Mouse (Mus musculus) forebrain, embryonic 15.5 days (tissue): Measurements from ENCODE around the gene Ipo4. TPM values are rescaled to one million over a fixed set of nuclear protein-coding genes. Genes with fewer than 3 reads are reported as not detected.

ENCODE experiments used
- ATAC-seq: fragments of 200-750 bp; cut with Nextera tagmentation; replicated peaks from 2 replicates; pipeline ENCODE4 v1.8.0; 2017; ENCODE audit warnings: mild to moderate bottlenecking, moderate TSS enrichment, moderate library complexity
- H3K27ac ChIP-seq: fragments of 300-500 bp; sonication (generic); replicated peaks from 2 replicates; pipeline ENCODE4 v1.5.1; 2015; ENCODE audit warnings: mild to moderate bottlenecking, inconsistent platforms
- H3K27me3 ChIP-seq: fragments of 300-500 bp; sonication (generic); 2 replicates; pipeline ENCODE4 v1.6.1; 2015; ENCODE audit warnings: inconsistent platforms
- H3K36me3 ChIP-seq: fragments of 300-500 bp; sonication (generic); 2 replicates; pipeline ENCODE4 v1.6.1; 2015; ENCODE audit warnings: mild to moderate bottlenecking, inconsistent platforms
- H3K4me1 ChIP-seq: fragments of 300-500 bp; sonication (generic); 2 replicates; pipeline ENCODE4 v1.6.1; 2015; ENCODE audit warnings: inconsistent platforms
- H3K4me2 ChIP-seq: fragments of 300-500 bp; sonication (generic); replicated peaks from 2 replicates; pipeline ENCODE4 v1.6.1; 2015; ENCODE audit warnings: mild to moderate bottlenecking, inconsistent platforms
- H3K4me3 ChIP-seq: fragments of 300-500 bp; sonication (generic); 2 replicates; pipeline ENCODE4 v1.5.1; 2015; ENCODE audit warnings: mild to moderate bottlenecking, inconsistent platforms
- H3K9ac ChIP-seq: fragments of 300-500 bp; sonication (generic); replicated peaks from 2 replicates; pipeline ENCODE4 v1.6.1; 2015; ENCODE audit warnings: mild to moderate bottlenecking, inconsistent platforms
- H3K9me3 ChIP-seq: fragments of 300-500 bp; sonication (generic); 2 replicates; pipeline ENCODE4 v1.6.1; 2016; ENCODE audit warnings: inconsistent platforms
- WGBS: fragments of 180-500 bp; shearing (Covaris S2); methylation state at CpG from one replicate; pipeline ENCODE4 v1.1.7; 2015; ENCODE audit warnings: mixed read lengths; 5-methylcytosine and 5-hydroxymethylcytosine counted together
- polyA plus RNA-seq: library from polyadenylated mRNA; unstranded; fragments of >200 nt; fragmentation: Nextera tagmentation; extraction: Ambion mirVana; gene quantifications from 2 replicates; pipeline ENCODE4 v1.2.1, GENCODE M21; 2015

Ipo4 gene
- polyA plus RNA-seq, result 82.0 and 82.1 TPM in 2 replicates

GRCm38 (mm10) chr14:55635523-55636007 is at the start of gene Ipo4:
TSS of gene Ipo4 (minus strand) at chr14:55635957.
- Histone ChIP-seq H3K9ac (peak within 1 kb of the TSS; percentile 80), H3K27me3 (no peaks in the 10 kb centered on the region), H3K4me3 (peak within 1 kb of the TSS; percentile 77), H3K36me3 (peaks cover 67% of the 10 kb centered on the region), H3K9me3 (no peaks in the 10 kb centered on the region), H3K27ac (peak within 1 kb of the TSS; percentile 89), H3K4me1 (peaks cover 17% of the 10 kb centered on the region), H3K4me2 (peak within 1 kb of the TSS; percentile 91)
- 1% methylated on average over 33 of the region's 33 CpGs for WGBS
- ATAC-seq, result peak; percentile 93

DNA sequence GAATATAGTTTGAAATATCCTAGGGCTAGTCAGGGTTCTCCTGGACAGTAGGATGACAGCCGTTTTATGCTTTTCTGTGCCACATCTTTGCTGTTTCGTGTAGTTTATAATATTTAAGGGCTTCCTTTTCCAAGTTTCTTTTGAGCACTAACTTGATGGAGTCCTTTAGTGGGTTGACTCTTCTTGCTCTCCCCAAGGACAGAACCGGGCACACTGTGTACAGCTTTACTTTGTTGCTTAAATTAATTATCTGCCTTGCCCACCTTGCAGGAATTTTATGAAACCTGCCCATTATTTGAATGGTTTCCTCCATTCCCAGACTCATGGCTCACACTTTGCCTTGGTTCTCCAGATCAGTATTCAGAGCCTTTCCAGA is 46.3 kb upstream of the Ipo4 start:
- 6% methylated on average over 3 of the region's 3 CpGs for WGBS

DNA sequence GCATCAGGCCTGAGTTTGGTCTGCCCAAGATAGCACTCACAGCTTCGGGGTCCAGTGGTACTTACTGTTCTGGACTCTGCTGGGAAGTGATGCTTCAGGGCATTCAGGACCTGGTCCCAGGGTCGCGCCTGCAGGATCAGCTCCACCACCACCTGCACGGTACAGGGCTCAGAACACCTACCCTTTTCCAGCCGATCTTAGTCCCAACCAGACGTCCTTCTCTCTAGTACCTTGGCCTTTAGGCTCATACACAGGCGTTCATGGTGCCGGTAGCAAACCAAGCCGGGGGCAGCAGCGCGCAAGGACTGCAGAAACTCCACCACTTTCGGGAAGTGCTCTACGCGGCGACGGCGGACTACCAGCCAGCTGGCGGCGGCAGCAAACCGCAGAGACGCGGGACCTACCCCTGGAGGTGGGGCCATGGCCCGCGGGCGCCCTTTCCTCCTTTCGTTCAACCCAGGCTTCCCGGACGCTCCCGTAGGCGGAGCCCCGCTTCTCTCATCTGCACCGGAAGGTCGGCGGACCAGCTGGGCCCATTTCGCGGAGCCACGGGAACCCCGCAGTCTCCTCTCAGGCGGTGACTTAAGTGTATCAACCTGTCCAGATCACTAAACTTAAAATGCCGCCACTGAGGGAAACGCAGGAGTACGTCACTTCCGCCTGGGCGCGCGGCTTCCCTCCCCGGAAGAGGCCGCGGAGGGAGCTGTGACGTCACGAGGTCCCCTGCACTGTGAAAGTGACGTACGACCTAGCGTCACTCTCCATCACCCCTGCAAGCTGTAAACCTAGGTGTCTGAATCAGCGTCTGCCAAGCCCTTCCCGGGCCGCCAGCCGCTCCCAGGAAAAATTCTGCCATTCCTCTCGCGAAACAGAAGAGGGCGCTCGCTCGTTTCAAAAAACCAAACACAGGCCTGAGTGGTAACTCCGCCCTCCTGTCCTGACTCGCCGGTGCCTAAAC is 45.7 kb upstream of the Ipo4 start, which contains the start of gene Tinf2:
Gene Tinf2, minus strand, starts transcription at position 661 of the 958 bp plus-strand sequence.
- Histone ChIP-seq H3K4me3 (peak within 1 kb of the TSS; percentile 79), H3K9ac (peak within 1 kb of the TSS; percentile 66), H3K4me2 (peak within 1 kb of the TSS; percentile 90), H3K27ac (peak within 1 kb of the TSS; percentile 73), H3K9me3 (no peaks in the 10 kb centered on the region), H3K27me3 (no peaks in the 10 kb centered on the region), H3K4me1 (peaks cover 11% of the 10 kb centered on the region), H3K36me3 (peaks cover 34% of the 10 kb centered on the region)
- WGBS, result under 1% methylated on average over 66 of the region's 66 CpGs
- peak; percentile 98 for ATAC-seq

More for the DNA sequence above, 46.3 kb upstream of the Ipo4 start:
- H3K27ac ChIP-seq, result peak overlapping the region; percentile 73
- H3K9ac ChIP-seq, result peak overlapping the region; percentile 66
- no peaks in the 10 kb centered on the region for H3K9me3 ChIP-seq
- peaks cover 11% of the 10 kb centered on the region for H3K4me1 ChIP-seq
- peak; percentile 45; the same call in 1 of the 2 replicates for ATAC-seq
- H3K36me3 ChIP-seq, result peaks cover 27% of the 10 kb centered on the region
- H3K27me3 ChIP-seq, result no peaks in the 10 kb centered on the region
- H3K4me3 ChIP-seq, result peak overlapping the region; percentile 79
- peak overlapping the region; percentile 90 for H3K4me2 ChIP-seq

- no peak overlapping the region for H3K9ac ChIP-seq
- no peaks in the 10 kb centered on the region for H3K9me3 ChIP-seq
- no peak for ATAC-seq
- H3K4me1 ChIP-seq, result peaks cover 16% of the 10 kb centered on the region
- no peak overlapping the region for H3K4me2 ChIP-seq
- H3K27ac ChIP-seq, result no peak overlapping the region
- H3K4me3 ChIP-seq, result no peak overlapping the region
- WGBS, result 84% methylated on average over 4 of the region's 4 CpGs
- H3K36me3 ChIP-seq, result peaks cover 47% of the 10 kb centered on the region
- no peaks in the 10 kb centered on the region for H3K27me3 ChIP-seq
These were observed 41.9 kb upstream of the Ipo4 start for GRCm38 (mm10) chr14:55677615-55678014.

DNA sequence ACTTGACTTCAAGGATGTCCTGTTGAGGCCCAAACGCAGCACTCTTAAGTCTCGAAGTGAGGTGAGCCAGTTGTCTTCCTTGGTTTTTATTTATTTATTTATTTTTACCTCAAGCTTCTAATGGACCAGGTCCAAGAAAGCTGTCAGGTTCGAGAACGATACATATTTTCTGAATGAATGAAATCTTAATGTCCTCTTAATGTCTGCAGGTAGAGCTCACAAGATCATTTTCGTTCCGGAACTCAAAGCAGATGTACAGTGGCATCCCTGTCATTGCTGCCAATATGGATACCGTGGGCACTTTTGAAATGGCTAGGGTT is 36.9 kb upstream of the Ipo4 start:
- peak overlapping the region; percentile 47 for H3K9ac ChIP-seq
- no peaks in the 10 kb centered on the region for H3K9me3 ChIP-seq
- no peaks in the 10 kb centered on the region for H3K27me3 ChIP-seq
- H3K36me3 ChIP-seq, result peaks cover 27% of the 10 kb centered on the region
- H3K4me3 ChIP-seq, result peak overlapping the region; percentile 70
- H3K4me1 ChIP-seq, result peaks cover 34% of the 10 kb centered on the region
- no peak overlapping the region for H3K27ac ChIP-seq
- WGBS, result 79% methylated on average over 7 of the region's 7 CpGs
- peak overlapping the region; percentile 55 for H3K4me2 ChIP-seq
- no peak for ATAC-seq

DNA sequence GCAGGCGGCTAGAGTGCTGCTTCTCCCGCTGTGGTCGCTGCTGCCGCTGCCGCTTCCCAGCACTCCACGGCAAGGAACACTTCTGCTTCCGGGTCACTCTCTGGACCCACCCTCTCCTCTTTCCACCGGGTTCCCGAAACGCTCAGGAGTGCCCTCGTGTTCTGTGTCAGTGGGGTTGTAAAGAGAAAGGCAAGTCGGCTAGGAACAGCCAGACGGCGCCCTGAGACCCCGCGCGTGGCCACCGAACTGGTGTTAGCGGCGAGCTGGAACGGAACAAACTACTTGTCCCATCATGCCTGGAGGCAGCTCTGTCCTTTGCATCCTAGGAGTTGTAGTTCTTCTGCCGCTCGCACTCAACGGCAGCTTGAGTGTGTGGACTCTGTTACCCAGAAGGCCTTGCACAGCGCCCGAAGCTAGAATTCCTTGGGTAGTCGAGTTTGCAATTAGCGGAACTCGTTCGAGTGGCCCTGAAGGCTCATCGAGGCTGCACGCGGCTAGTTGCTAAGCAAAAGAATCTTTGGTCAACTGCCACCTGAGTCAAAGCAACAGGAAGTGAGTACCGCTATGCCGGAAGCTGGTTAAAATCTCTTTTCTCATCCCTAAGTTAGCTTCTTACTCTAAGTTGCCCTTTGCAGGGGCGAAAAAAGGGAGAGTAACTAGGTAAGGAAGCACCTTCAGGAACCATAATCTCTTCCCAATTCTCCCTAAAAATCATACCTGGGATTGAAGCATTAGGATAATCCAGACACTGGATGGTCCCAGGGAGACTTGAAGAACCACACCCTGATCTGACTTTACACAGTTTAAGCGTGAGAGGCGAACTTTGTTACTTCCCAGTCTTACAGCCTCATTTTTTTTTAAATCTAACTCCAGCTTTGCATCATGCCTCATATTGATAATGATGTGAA is 36.3 kb upstream of the Ipo4 start, which contains the start of the genes Gmpr2 and Nedd8:
Gene Gmpr2, plus strand, starts transcription at position 109 of the 908 bp plus-strand sequence.
Gene Nedd8, minus strand, starts transcription at position 292 of the 908 bp plus-strand sequence.
- under 1% methylated on average over 38 of the region's 38 CpGs for WGBS
- H3K4me2 ChIP-seq, result peak within 1 kb of the TSS; percentile 83

DNA sequence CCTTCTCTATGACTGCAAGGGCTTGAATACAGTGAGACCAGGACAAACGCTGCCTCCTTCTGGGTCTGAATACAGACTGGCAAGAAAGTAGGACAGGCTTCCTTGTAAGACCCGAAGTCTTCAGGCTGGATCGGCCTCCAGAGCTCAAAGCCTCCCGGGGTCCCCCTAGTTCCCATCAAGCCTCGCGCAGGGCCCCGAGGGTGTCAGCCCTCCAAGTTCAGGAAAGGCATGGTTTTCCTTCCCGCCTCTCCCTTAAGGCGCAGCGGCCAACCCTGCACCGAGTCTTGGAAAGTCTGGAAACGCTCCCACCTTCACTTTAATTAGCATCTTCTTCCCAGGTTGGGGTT is 35.7 kb upstream of the Ipo4 start:
- under 1% methylated on average over 12 of the region's 12 CpGs for WGBS
- H3K27ac ChIP-seq, result peak overlapping the region; percentile 90
- peak overlapping the region; percentile 70 for H3K9ac ChIP-seq
- H3K27me3 ChIP-seq, result no peaks in the 10 kb centered on the region
- peak; percentile 71 for ATAC-seq
- peaks cover 34% of the 10 kb centered on the region for H3K4me1 ChIP-seq
- no peaks in the 10 kb centered on the region for H3K9me3 ChIP-seq
- H3K4me2 ChIP-seq, result peak overlapping the region; percentile 83
- peak overlapping the region; percentile 70 for H3K4me3 ChIP-seq
- H3K36me3 ChIP-seq, result peaks cover 15% of the 10 kb centered on the region

More for the DNA sequence above, 36.3 kb upstream of the Ipo4 start, which contains the start of the genes Gmpr2 and Nedd8:
- Histone ChIP-seq H3K36me3 (peaks cover 21% of the 10 kb centered on the region), H3K27ac (peak within 1 kb of the TSS; percentile 90), H3K27me3 (no peaks in the 10 kb centered on the region), H3K9me3 (no peaks in the 10 kb centered on the region), H3K9ac (peak within 1 kb of the TSS; percentile 70), H3K4me3 (peak within 1 kb of the TSS; percentile 70), H3K4me1 (peaks cover 34% of the 10 kb centered on the region)
- peak; percentile 99 for ATAC-seq

DNA sequence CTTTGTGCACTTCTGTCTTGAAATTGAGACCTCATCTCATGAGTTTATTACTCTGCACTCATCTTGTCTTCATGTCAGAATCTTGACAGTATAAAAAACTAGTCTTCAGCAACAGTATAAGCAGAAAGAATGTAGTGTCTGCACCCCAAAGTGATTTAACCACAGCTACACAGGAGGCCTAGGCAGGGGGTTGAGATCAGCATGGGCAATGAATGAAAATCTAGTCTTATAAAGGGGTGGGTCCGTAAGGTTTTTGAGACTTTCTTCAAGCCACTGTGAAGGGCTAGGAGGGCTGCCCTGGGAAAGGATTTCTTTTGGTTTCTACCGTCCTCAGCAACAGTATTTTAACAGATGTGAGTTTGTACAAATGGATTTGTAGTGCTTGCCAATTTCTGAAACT is 24.9 kb upstream of the Ipo4 start:
- no peak; the same call in 1 of the 2 replicates for ATAC-seq
- no peaks in the 10 kb centered on the region for H3K9me3 ChIP-seq
- H3K27me3 ChIP-seq, result no peaks in the 10 kb centered on the region
- peak overlapping the region; percentile 86 for H3K27ac ChIP-seq
- no peak overlapping the region for H3K9ac ChIP-seq
- peak overlapping the region; percentile 56 for H3K4me2 ChIP-seq
- H3K4me3 ChIP-seq, result peak overlapping the region; percentile 66
- WGBS, result 35% methylated on average over 2 of the region's 2 CpGs
- peaks cover 10% of the 10 kb centered on the region for H3K4me1 ChIP-seq
- H3K36me3 ChIP-seq, result peaks cover 32% of the 10 kb centered on the region

DNA sequence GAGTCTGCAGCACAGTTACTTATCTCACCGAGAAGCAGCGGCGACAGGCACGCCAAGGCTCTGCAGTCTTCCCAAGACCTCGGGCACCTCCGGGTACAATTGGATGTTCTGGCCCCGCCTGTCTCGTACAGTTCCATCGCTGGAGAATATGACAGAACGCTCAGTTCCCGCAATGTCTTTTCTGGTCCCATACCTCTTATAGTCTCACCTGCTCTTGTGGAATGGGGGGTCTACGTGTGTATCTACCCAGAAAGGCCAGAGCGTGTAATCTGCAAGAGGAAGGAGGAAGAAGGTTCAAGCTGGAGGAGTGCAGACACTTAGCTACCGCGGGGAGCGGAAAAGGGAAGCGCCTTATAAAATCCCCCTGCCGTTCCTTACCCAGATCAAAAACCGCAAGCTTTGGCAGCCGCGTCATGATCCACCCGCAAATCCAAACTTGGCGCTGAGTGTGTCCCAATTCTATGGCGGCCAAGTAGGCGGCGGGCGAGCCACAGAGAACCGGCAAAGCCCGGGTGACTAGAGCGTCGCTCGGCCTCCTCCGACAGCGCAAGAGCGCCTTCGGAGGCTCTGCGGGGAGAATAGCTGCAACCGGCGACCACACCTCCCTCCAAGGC is 24.3 kb upstream of the Ipo4 start, which contains the start of gene Mdp1:
Gene Mdp1, minus strand, starts transcription at position 549 of the 614 bp plus-strand sequence.
- H3K4me2 ChIP-seq, result peak within 1 kb of the TSS; percentile 56
- peak within 1 kb of the TSS; percentile 86 for H3K27ac ChIP-seq
- peaks cover 32% of the 10 kb centered on the region for H3K36me3 ChIP-seq
- H3K27me3 ChIP-seq, result no peaks in the 10 kb centered on the region
- H3K4me3 ChIP-seq, result peak within 1 kb of the TSS; percentile 66
- no peaks in the 10 kb centered on the region for H3K9me3 ChIP-seq
- peak; percentile 96 for ATAC-seq
- H3K9ac ChIP-seq, result peak within 1 kb of the TSS; percentile 76
- peaks cover 10% of the 10 kb centered on the region for H3K4me1 ChIP-seq
- WGBS, result under 1% methylated on average over 39 of the region's 39 CpGs

- H3K27me3 ChIP-seq, result no peaks in the 10 kb centered on the region
- WGBS, result 95% methylated on average over 5 of the region's 5 CpGs
These were observed 22.3 kb upstream of the Ipo4 start for GRCm38 (mm10) chr14:55658011-55658410.

GRCm38 (mm10) chr14:55656935-55657334 is 21.2 kb upstream of the Ipo4 start:
- no peak overlapping the region for H3K27ac ChIP-seq
- H3K9ac ChIP-seq, result no peak overlapping the region
- H3K9me3 ChIP-seq, result no peaks in the 10 kb centered on the region
- peaks cover 18% of the 10 kb centered on the region for H3K36me3 ChIP-seq
- ATAC-seq, result no peak
- H3K27me3 ChIP-seq, result no peaks in the 10 kb centered on the region
- 90% methylated on average over 3 of the region's 3 CpGs for WGBS
- H3K4me1 ChIP-seq, result peaks cover 10% of the 10 kb centered on the region
- no peak overlapping the region for H3K4me2 ChIP-seq
- no peak overlapping the region for H3K4me3 ChIP-seq

More at GRCm38 (mm10) chr14:55658011-55658410, 22.3 kb upstream of the Ipo4 start:
- Histone ChIP-seq H3K4me3 (no peak overlapping the region), H3K9ac (no peak overlapping the region), H3K4me1 (peaks cover 10% of the 10 kb centered on the region), H3K4me2 (no peak overlapping the region), H3K9me3 (no peaks in the 10 kb centered on the region), H3K27ac (no peak overlapping the region), H3K36me3 (peaks cover 26% of the 10 kb centered on the region)
- ATAC-seq, result no peak
